Mouse (Mus musculus): ENCODE measurements around the gene Hnrnph3.
"Not testable (repeated sequence)": the region's sequence is repeated elsewhere in the genome, so short reads cannot be mapped to it uniquely, and the experiment has no call there.

Gene Hnrnph3

GRCm38 (mm10) chr10:63023749-63024579, at the start of gene Hnrnph3, which contains the start of gene Pbld2:
Hnrnph3 (minus strand) TSS chr10:63024217.
Pbld2 (plus strand) TSS chr10:63024315.
- peak; percentile 99 for DNase-seq

- DNase-seq = peak; percentile 86
Observed at GRCm38 (mm10) chr10:63065988-63066387, 42.0 kb upstream of the Hnrnph3 start.

GRCm38 (mm10) chr10:63065561-63065960, 41.5 kb upstream of the Hnrnph3 start:
- DNase-seq = no peak

GRCm38 (mm10) chr10:63064516-63064915, 40.5 kb upstream of the Hnrnph3 start:
- peak; percentile 40 for DNase-seq

- no peak for DNase-seq
Observed at GRCm38 (mm10) chr10:63063365-63063764, 39.3 kb upstream of the Hnrnph3 start.

DNA sequence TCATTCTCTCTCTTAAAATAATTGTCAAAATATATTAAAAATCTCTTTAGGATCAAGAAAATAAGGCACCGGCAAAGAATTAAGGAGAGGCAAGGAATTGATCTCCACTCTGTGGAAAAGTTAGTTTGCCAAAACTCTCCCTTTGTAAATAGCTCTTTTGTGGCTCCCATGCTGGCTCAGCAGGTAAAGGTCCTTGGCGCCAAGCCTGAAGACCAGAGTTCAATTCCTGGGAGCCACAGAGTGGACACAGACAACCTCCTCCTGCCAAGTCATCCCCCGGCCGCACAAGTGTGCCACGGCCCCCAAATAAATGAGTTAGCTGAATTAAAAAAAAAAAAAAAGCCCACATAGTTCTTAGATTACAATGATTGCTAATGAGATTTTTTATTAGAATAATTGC, 38.7 kb upstream of the Hnrnph3 start:
- peak; percentile 77 for DNase-seq

GRCm38 (mm10) chr10:63061266-63061665, 37.2 kb upstream of the Hnrnph3 start:
- DNase-seq = peak; percentile 57

GRCm38 (mm10) chr10:63060406-63060805, 36.4 kb upstream of the Hnrnph3 start:
- DNase-seq = peak; percentile 81

DNA sequence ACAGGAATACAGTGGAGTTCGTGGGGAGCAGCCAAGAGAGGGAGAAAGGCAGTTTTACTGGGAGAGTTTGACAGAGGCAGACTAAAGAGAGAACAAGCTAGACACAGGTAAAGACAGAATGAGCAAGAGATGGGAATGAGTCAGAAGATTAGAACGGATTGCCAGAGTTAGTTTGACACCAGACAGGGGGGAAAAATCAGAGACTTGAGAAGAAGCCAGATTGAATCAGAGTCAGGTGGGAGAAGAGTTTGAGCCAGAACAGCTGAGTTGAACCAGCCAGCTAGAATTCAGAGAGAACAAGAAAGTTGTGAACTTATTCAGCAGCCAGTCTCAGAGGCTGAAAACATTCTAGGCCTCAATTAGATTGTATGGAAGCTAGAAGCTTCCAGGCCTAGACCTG, 35.8 kb upstream of the Hnrnph3 start, which contains the start of gene Pbld1:
Pbld1 (plus strand) TSS at position 301 of the 400 bp plus-strand sequence.
- no peak for DNase-seq

DNA sequence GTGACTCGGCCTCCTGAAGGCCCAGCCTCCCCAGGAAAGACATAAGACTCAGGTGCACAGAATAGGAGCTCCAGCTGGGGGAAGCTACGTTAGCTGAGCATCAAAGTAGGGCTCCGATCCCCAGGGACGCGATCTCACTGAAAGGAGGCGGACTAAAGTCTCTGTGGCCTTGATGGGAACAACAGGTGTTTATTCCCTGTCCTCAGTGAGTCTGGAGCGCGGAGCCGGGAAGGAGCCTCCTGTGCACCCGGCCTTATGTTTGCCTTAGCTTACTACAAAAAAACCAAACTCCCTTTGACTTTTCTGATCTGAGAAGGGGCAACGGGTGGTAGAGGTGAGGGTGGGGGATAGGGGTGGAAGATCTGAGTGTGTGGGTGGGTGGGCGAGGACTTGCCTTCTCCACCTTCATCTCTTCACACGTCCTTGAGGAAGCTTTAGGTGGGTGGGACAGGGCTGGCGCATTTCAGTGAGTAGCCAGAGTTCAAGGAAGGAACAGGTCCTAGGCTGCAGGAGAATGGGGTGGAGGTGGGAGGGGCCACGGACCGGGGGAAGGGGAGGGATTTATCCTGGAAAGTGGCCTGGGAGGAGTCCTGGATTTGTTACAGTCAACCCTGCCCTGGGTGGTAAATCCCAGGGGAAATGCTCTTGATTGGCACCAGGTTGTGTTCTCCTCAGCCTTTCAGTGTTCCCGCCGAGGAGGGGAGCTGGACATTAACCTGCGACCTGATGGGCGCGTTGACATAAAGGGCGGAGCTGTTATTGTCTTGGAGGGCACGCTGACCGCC, 33.1 kb upstream of the Hnrnph3 start:
- DNase-seq = peak; percentile 43

- no peak for DNase-seq
Observed at GRCm38 (mm10) chr10:63054586-63054985, 30.6 kb upstream of the Hnrnph3 start.

DNA sequence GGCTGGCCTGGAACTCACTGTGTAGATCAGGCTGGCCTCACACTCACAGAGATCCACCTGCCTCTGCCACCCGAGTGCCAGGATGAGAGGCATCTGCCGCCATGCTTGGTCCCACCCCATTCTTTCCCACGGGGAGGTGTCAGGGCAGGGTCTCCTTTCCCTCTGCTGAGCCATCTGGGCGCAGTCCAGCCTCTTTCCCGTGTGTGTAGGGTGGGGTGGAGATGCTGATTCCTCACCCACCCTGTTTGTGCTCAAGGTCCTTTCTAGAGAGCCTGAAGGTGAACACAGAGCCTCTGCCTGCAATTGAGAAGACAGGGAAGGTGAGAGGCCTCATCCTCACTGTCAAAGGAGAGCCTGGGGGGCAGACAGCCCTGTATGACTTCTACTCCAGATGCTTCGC, 30.1 kb upstream of the Hnrnph3 start:
- not testable (repeated sequence) for DNase-seq

- no peak for DNase-seq
Observed at GRCm38 (mm10) chr10:63053007-63053406, 29.0 kb upstream of the Hnrnph3 start.

GRCm38 (mm10) chr10:63052011-63052410, 28.0 kb upstream of the Hnrnph3 start:
- DNase-seq = no peak

DNA sequence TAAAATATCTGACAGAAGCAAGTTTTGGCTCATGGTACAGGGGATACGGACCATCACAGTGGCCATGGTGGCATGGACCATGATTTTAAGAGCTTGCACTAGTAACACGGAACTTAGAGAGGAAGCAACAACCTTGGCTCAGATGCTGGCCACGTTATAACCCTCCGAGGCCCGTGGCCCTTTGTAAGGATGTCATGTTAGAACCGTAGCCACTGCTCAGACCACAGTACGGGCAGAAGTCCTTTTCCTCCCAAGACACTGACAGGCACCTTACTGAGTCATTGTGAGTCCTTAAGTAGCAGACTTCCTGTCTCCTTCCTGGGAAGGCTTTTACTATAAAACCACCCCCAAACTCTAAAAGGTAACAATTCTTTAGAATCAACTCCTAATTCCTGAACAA, 27.2 kb upstream of the Hnrnph3 start:
- DNase-seq = no peak

DNA sequence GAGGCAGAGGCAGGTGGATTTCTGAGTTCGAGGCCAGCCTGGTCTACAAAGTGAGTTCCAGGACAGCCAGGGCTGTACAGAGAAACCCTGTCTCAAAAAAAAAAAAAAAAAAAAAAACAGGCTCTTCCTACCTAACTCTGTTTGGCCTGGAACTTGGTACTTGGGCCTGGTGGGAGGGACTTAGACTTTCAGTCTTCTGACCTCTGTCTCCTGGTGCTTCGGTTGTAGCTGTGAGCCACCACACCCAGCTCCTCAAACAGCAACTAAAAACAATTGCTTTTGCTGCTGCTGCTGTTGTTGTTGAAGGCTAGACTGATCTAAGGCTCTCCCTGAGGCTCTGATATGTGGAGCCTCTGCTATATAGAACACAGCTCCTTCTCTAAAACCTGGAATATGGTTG, 25.1 kb upstream of the Hnrnph3 start:
- no peak for DNase-seq

GRCm38 (mm10) chr10:63047751-63048150, 23.7 kb upstream of the Hnrnph3 start:
- no peak for DNase-seq

DNA sequence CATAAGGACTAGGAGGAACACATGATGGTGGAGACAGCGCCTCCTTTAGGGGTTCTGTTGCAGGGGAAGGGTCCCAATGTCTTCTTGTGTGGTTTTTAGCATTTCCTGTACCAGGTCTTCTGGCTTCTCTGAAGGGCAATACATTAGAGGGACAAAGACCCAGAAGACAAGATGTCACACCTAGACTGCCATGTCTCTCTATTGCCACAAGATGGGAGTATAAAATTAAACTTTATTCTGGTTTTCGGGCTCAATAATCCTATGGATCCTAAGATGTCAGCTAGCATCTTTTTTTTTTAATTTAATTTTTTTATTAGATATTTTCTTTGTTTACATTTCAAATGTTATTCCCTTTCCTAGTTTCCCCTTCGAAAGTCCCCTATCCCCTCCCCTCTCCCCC, 19.1 kb upstream of the Hnrnph3 start:
- no peak for DNase-seq

DNA sequence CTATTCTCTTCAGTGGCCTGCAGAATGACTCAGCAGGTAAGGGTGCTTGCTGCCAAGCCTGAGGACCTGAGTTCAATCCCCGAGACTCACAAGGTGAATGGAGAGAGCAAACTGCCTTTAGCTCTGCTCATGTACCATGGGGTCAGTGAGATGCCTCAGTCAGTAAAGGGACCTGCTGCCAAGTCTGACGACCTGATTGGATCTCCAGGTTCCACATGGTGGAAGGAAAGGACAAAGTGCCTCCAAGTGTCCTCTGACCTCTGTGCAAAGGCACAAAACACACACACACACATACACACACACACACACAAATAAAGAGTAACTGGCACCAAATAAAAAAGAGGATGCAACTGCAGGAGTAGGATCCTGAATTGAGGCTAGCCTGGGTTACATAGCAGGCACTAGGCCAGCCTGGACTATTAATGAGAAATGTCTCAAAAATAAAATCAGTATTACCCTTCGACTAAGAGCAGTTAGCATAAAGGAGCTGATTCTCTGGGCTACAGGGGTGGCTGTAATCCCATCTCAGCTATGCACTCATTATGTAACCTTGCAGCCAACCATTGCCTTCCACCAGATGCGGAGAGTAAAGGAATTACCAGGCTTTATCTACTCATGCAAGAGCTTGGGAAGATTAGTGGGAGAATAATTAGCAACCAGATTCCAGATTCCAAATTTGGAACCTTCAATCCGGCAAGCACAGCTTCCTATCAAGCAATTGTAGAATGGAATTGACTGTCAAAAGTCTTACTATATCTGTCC, 16.0 kb upstream of the Hnrnph3 start:
- no peak for DNase-seq

- DNase-seq = peak; percentile 53
Observed at GRCm38 (mm10) chr10:63038571-63039320, 14.7 kb upstream of the Hnrnph3 start.

DNA sequence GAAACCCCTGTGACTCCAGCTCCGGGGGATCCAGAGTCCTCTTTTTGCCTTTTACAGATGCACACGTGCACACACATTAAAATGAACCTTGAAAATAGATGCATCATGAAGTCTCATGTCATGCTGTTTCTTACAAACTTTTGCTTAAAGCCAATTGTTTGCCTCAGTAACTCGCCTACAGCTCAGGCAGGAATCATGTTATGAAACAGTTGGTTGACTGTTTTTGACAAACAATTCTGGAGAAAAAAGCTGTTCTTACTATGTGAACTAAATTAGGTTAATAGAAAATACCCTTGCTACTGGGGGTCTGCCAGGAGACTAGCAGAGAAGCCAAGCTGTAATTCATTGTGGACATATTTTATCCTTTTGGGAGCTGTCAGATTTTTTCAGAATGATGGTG, 8.9 kb upstream of the Hnrnph3 start:
- DNase-seq = no peak

- no peak for DNase-seq
Observed at GRCm38 (mm10) chr10:63032267-63032666, 8.2 kb upstream of the Hnrnph3 start.

Data from kidney, postnatal 14 days (tissue).